Mouse (Mus musculus) CH12.LX (cell line): ENCODE results near the gene Adap1. TPM values are rescaled to one million over a fixed set of nuclear protein-coding genes. Genes with fewer than 3 reads are reported as not detected.

ENCODE experiments used
- DNase-seq: peaks from one replicate; pipeline ENCODE4 v3.0.0-alpha.2; 2013; ENCODE audit errors: extremely low read depth
- H3K27ac ChIP-seq: 2 replicates; pipeline ENCODE4 v1.5.1; 2012; ENCODE audit warnings: low read depth, mild to moderate bottlenecking, control low read depth, moderate library complexity; ENCODE audit not compliant: insufficient read depth
- H3K27me3 ChIP-seq: replicated peaks from 2 replicates; pipeline ENCODE3; 2012; ENCODE audit warnings: inconsistent platforms
- H3K36me3 ChIP-seq, 2 experiments: replicated peaks in 1 of 2; 2 replicates each; pipeline versions ENCODE3 to v1.6.1; 2012; ENCODE audit warnings: inconsistent platforms in 1 of 2, low read length in 1 of 2, mild to moderate bottlenecking in 1 of 2, mixed read lengths in 1 of 2, moderate library complexity in 1 of 2; ENCODE audit not compliant: control insufficient read depth in 1 of 2, insufficient read depth in 1 of 2
- H3K4me1 ChIP-seq, 2 experiments: 2 replicates each; pipeline ENCODE4 v1.6.1; 2012; ENCODE audit warnings: inconsistent platforms in 1 of 2, moderate library complexity in 1 of 2; ENCODE audit not compliant: insufficient read depth in 2 of 2, control insufficient read depth in 1 of 2
- H3K4me2 ChIP-seq: 2 replicates; pipeline ENCODE4 v1.6.1; 2012; ENCODE audit warnings: low read depth, mild to moderate bottlenecking, control low read depth; ENCODE audit not compliant: poor library complexity, insufficient read depth, severe bottlenecking
- H3K4me3 ChIP-seq, 3 experiments: fragments of 150-350 bp in 1 of 3; sonication (generic) in 1 of 3; replicated peaks in 1 of 3; 2 replicates each; pipeline versions ENCODE3 to v1.5.1; 2011 to 2012; ENCODE audit warnings: low read depth in 2 of 3, low read length in 2 of 3, mild to moderate bottlenecking in 2 of 3, moderate library complexity in 2 of 3, control low read depth in 1 of 3, improper control_type of control experiment in 1 of 3, inconsistent platforms in 1 of 3, mixed read lengths in 1 of 3; ENCODE audit not compliant: poor library complexity in 1 of 3
- H3K79me2 ChIP-seq: replicated peaks from 2 replicates; pipeline ENCODE4 v1.6.1; 2012; ENCODE audit warnings: mild to moderate bottlenecking, moderate library complexity; ENCODE audit not compliant: control insufficient read depth, poor library complexity, insufficient read depth, severe bottlenecking; ENCODE audit errors: extremely low read depth
- H3K9ac ChIP-seq: 2 replicates; pipeline ENCODE4 v1.6.1; 2012; ENCODE audit warnings: low read depth, mild to moderate bottlenecking, control low read depth, moderate library complexity; ENCODE audit not compliant: insufficient read depth
- H3K9me3 ChIP-seq: replicated peaks from 2 replicates; pipeline ENCODE3; 2012; ENCODE audit warnings: low read length, inconsistent platforms, mixed read lengths
- BHLHE40 ChIP-seq: IDR thresholded peaks from 2 replicates; pipeline ENCODE4 v1.6.1; 2011; ENCODE audit warnings: mild to moderate bottlenecking, low read depth, low read length, improper control_type of control experiment
- CHD1 ChIP-seq: IDR thresholded peaks from 2 replicates; pipeline ENCODE4 v1.6.1; 2012; ENCODE audit warnings: low read depth, low read length, improper control_type of control experiment, inconsistent platforms
- CHD2 ChIP-seq: IDR thresholded peaks from 2 replicates; pipeline ENCODE4 v1.6.1; 2011; ENCODE audit warnings: low read length, improper control_type of control experiment
- CTCF ChIP-seq, 2 experiments: IDR thresholded peaks in 1 of 2; conservative IDR thresholded peaks in 1 of 2; 2 replicates each; pipeline ENCODE4 v1.5.1; 2011 to 2012; ENCODE audit warnings: low read depth in 2 of 2, low read length in 2 of 2, improper control_type of control experiment in 1 of 2, inconsistent platforms in 1 of 2, mild to moderate bottlenecking in 1 of 2, moderate library complexity in 1 of 2
- E2F4 ChIP-seq: IDR thresholded peaks from 2 replicates; pipeline ENCODE4 v1.6.1; 2011; ENCODE audit warnings: low read depth, low read length, improper control_type of control experiment; ENCODE audit not compliant: insufficient replicate concordance
- ELF1 ChIP-seq: IDR thresholded peaks from 2 replicates; pipeline ENCODE4 v1.6.1; 2014; ENCODE audit warnings: low read depth, mild to moderate bottlenecking, inconsistent platforms, low read length, improper control_type of control experiment
- EP300 ChIP-seq: IDR thresholded peaks from 2 replicates; pipeline ENCODE4 v1.6.1; 2011; ENCODE audit warnings: low read length, improper control_type of control experiment
- ETS1 ChIP-seq: conservative IDR thresholded peaks from 2 replicates; pipeline ENCODE4 v1.6.1; 2012; ENCODE audit warnings: low read depth, mild to moderate bottlenecking, inconsistent platforms, low read length, improper control_type of control experiment, moderate library complexity
- GABPA ChIP-seq: IDR thresholded peaks from 2 replicates; pipeline ENCODE4 v1.6.1; 2012; ENCODE audit warnings: low read depth, low read length, improper control_type of control experiment, inconsistent platforms; ENCODE audit not compliant: insufficient replicate concordance
- HCFC1 ChIP-seq: IDR thresholded peaks from 2 replicates; pipeline ENCODE4 v1.6.1; 2012; ENCODE audit warnings: low read depth, mild to moderate bottlenecking, inconsistent platforms, low read length, improper control_type of control experiment
- IRF4 ChIP-seq: IDR thresholded peaks from 2 replicates; pipeline ENCODE4 v1.6.1; 2014; ENCODE audit warnings: low read depth, mild to moderate bottlenecking, inconsistent platforms, low read length, improper control_type of control experiment
- JUN ChIP-seq: IDR thresholded peaks from 2 replicates; pipeline ENCODE4 v1.6.1; 2011; ENCODE audit warnings: low read depth, mild to moderate bottlenecking, low read length, improper control_type of control experiment, moderate library complexity; ENCODE audit not compliant: insufficient read depth
- JUND ChIP-seq: conservative IDR thresholded peaks from 2 replicates; pipeline ENCODE4 v1.6.1; 2011; ENCODE audit warnings: low read depth, low read length, improper control_type of control experiment
- KAT2A ChIP-seq: IDR thresholded peaks from 2 replicates; pipeline ENCODE4 v1.6.1; 2012; ENCODE audit warnings: low read length, improper control_type of control experiment, inconsistent platforms; ENCODE audit not compliant: insufficient replicate concordance
- MAFK ChIP-seq: IDR thresholded peaks from 2 replicates; pipeline ENCODE4 v1.6.1; 2011; ENCODE audit warnings: low read length, improper control_type of control experiment; ENCODE audit not compliant: insufficient replicate concordance
- MAX ChIP-seq: IDR thresholded peaks from 2 replicates; pipeline ENCODE4 v1.6.1; 2011; ENCODE audit warnings: low read length, improper control_type of control experiment
- MAZ ChIP-seq: IDR thresholded peaks from 2 replicates; pipeline ENCODE4 v1.6.1; 2012; ENCODE audit warnings: low read depth, mild to moderate bottlenecking, inconsistent platforms, low read length, improper control_type of control experiment, moderate library complexity
- MEF2A ChIP-seq: IDR thresholded peaks from 2 replicates; pipeline ENCODE4 v1.6.1; 2014; ENCODE audit warnings: low read depth, mild to moderate bottlenecking, inconsistent platforms, low read length, improper control_type of control experiment, borderline replicate concordance
- MXI1 ChIP-seq: IDR thresholded peaks from 2 replicates; pipeline ENCODE4 v1.6.1; 2011; ENCODE audit warnings: mild to moderate bottlenecking, low read depth, low read length, improper control_type of control experiment
- MYC ChIP-seq: IDR thresholded peaks from 2 replicates; pipeline ENCODE4 v1.6.1; 2011; ENCODE audit warnings: low read depth, mild to moderate bottlenecking, improper control_type of control experiment, low read length
- NELFE ChIP-seq: IDR thresholded peaks from 2 replicates; pipeline ENCODE4 v1.6.1; 2011; ENCODE audit warnings: low read depth, low read length, improper control_type of control experiment
- NRF1 ChIP-seq: IDR thresholded peaks from 2 replicates; pipeline ENCODE4 v1.6.1; 2014; ENCODE audit warnings: low read depth, mild to moderate bottlenecking, inconsistent platforms, low read length, improper control_type of control experiment, moderate library complexity
- PAX5 ChIP-seq: IDR thresholded peaks from 2 replicates; pipeline ENCODE4 v1.6.1; 2012; ENCODE audit warnings: low read length, inconsistent platforms, mixed read lengths
- POLR2A ChIP-seq: IDR thresholded peaks from 2 replicates; pipeline ENCODE4 v1.6.1; 2011; ENCODE audit warnings: low read depth, mild to moderate bottlenecking, improper control_type of control experiment, low read length
- POLR2AphosphoS2 ChIP-seq: IDR thresholded peaks from 2 replicates; pipeline ENCODE4 v1.6.1; 2011; ENCODE audit warnings: low read depth, low read length, improper control_type of control experiment
- RAD21 ChIP-seq: IDR thresholded peaks from 2 replicates; pipeline ENCODE4 v1.6.1; 2011; ENCODE audit warnings: low read depth, mild to moderate bottlenecking, low read length, improper control_type of control experiment, moderate library complexity
- RCOR1 ChIP-seq: conservative IDR thresholded peaks from 2 replicates; pipeline ENCODE4 v1.6.1; 2012; ENCODE audit warnings: low read depth, mild to moderate bottlenecking, inconsistent platforms, low read length, improper control_type of control experiment
- SIN3A ChIP-seq: IDR thresholded peaks from 2 replicates; pipeline ENCODE4 v1.6.1; 2012; ENCODE audit warnings: low read length, improper control_type of control experiment, inconsistent platforms
- SMC3 ChIP-seq: IDR thresholded peaks from 2 replicates; pipeline ENCODE4 v1.6.1; 2011; ENCODE audit warnings: low read depth, low read length, improper control_type of control experiment
- TBP ChIP-seq: conservative IDR thresholded peaks from 2 replicates; pipeline ENCODE4 v1.6.1; 2011; ENCODE audit warnings: low read depth, low read length, improper control_type of control experiment
- TCF12 ChIP-seq: IDR thresholded peaks from 2 replicates; pipeline ENCODE4 v1.6.1; 2014; ENCODE audit warnings: low read depth, mild to moderate bottlenecking, inconsistent platforms, low read length, improper control_type of control experiment
- UBTF ChIP-seq: IDR thresholded peaks from 2 replicates; pipeline ENCODE4 v1.6.1; 2012; ENCODE audit warnings: low read depth, mild to moderate bottlenecking, inconsistent platforms, low read length, improper control_type of control experiment, moderate library complexity
- USF1 ChIP-seq: IDR thresholded peaks from 2 replicates; pipeline ENCODE4 v1.6.1; 2014; ENCODE audit warnings: low read depth, mild to moderate bottlenecking, inconsistent platforms, low read length, improper control_type of control experiment
- USF2 ChIP-seq: conservative IDR thresholded peaks from 2 replicates; pipeline ENCODE4 v1.6.1; 2011; ENCODE audit warnings: low read depth, low read length, improper control_type of control experiment
- ZC3H11A ChIP-seq: IDR thresholded peaks from 2 replicates; pipeline ENCODE4 v1.6.1; 2012; ENCODE audit warnings: low read depth, mild to moderate bottlenecking, inconsistent platforms, low read length, improper control_type of control experiment
- ZKSCAN1 ChIP-seq: IDR thresholded peaks from 2 replicates; pipeline ENCODE4 v1.6.1; 2012; ENCODE audit warnings: low read depth, inconsistent platforms, low read length, improper control_type of control experiment, borderline replicate concordance
- ZMIZ1 ChIP-seq: IDR thresholded peaks from 2 replicates; pipeline ENCODE4 v1.6.1; 2012; ENCODE audit warnings: low read depth, mild to moderate bottlenecking, inconsistent platforms, low read length, improper control_type of control experiment
- ZNF384 ChIP-seq: IDR thresholded peaks from 2 replicates; pipeline ENCODE4 v1.6.1; 2012; ENCODE audit warnings: low read depth, low read length, improper control_type of control experiment, inconsistent platforms
- dilution Hi-C: fragments of 300-500 bp; cut with MboI; formaldehyde crosslinking; loops from 2 replicates; pipeline ENCODE4 v1.14.3; 2020; ENCODE audit warnings: low sequenced_read_pairs; ENCODE audit not compliant: extremely low pct_unique_long_range_greater_than_20kb, extremely low pct_ligation_motif_present
- in situ Hi-C: fragments of 300-500 bp; cut with MboI; formaldehyde crosslinking; loops from 3 replicates; pipeline ENCODE4 v1.14.3; 2019; ENCODE audit warnings: low sequenced_read_pairs, low pct_ligation_motif_present, low pct_unique_long_range_greater_than_20kb, mixed read lengths
- polyA plus RNA-seq: library from polyadenylated mRNA; unstranded; fragments of >175 nt; gene quantifications from 2 replicates; pipeline ENCODE4 v1.2.1, GENCODE M21; 2012; ENCODE audit warnings: low read depth; ENCODE audit not compliant: insufficient read length
- total RNA-seq, 2 experiments: library from RNA; depleted of rRNA; stranded (reverse); fragments of 300-350 nt in 1 of 2; fragments of >200 nt in 1 of 2; gene quantifications; 2 replicates each; pipeline ENCODE4 v1.2.3; 2012 to 2014

The Adap1 gene
- total and polyA plus RNA-seq, 3 experiments: 53.9 to 73.2 (median 70.7) TPM

DNA sequence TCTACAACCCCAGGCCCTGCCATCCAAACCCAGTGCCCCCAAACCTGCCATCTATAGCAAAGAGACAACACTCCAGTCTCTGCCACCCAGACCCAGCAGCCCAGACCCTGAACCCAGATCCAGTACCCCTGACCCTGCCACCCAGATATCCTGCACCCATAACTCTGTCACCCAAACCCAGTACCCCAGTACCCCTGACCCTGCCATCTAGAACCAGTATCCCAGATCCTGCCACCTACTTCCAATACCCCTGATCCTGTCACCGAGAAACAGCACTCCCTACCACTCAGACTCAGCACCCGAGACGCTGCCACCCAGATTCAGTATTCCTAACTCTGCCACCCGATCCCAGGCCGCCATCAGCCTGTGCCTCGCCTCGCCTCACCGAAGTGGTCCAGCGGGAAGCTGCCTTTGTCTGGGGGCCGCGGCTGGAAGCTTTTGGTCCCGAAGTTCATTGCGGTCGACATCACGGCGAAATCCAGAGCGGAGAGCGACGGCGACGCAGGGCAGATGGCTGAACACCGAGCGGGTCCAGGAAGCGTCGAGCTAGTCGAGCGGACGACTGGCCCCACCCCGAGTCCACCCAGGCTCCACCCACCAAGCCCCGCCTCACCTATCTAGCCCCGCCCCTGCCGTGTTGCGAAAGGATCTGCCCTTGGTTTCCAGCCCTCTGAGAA, 19.4 kb upstream of the Adap1 start:
- H3K9me3 ChIP-seq: no peaks in the 10 kb centered on the region
- H3K27ac ChIP-seq: peak overlapping the region; percentile 45
- dilution Hi-C loops: no loop called here
- TF ChIP-seq RAD21 (no peak), USF1 (no peak), POLR2AphosphoS2 (peak; percentile 48; the same call in 1 of the 2 replicates), ZKSCAN1 (no peak), IRF4 (peak; percentile 76), BHLHE40 (peak; percentile 49), JUND (no peak), MAZ (peak; percentile 91; the same call in 1 of the 2 replicates), MAFK (no peak), CTCF (conservative IDR thresholded peaks at IDR 0.05 in 1 of 2, IDR thresholded peaks at IDR 0.05 in 1 of 2; ENCODE audit: low read depth in 2 of 2, low read length in 2 of 2) (no peak), TCF12 (peak; percentile 68), KAT2A (peak; percentile 85; the same call in 1 of the 2 replicates), CHD1 (no peak), ZNF384 (no peak), USF2 (no peak), EP300 (no peak), GABPA (no peak; the same call in 1 of the 2 replicates), ZMIZ1 (no peak), NRF1 (peak; percentile 62), ETS1 (no peak), PAX5 (no peak), E2F4 (no peak), POLR2A (peak; percentile 57; the same call in 1 of the 2 replicates), TBP (no peak), MXI1 (peak; percentile 90; the same call in 1 of the 2 replicates), SMC3 (peak; percentile 8; the same call in 1 of the 2 replicates), MAX (peak; percentile 46; the same call in 1 of the 2 replicates), UBTF (no peak), NELFE (peak; percentile 70), MYC (0 out of 2 replicates have a peak, but pooled peaks have one; percentile 30), ZC3H11A (no peak), CHD2 (0 out of 2 replicates have a peak, but pooled peaks have one; percentile 48), JUN (no peak), HCFC1 (peak; percentile 94), SIN3A (peak; percentile 96), MEF2A (peak; percentile 79), RCOR1 (no peak; the same call in 1 of the 2 replicates), ELF1 (peak; percentile 92)
- peaks cover 3 to 12% of the 10 kb centered on the region in 2 experiments; a peak in 3 of 4 replicates for H3K4me1 ChIP-seq
- DNase-seq: peak; percentile 90
- peaks cover 19 to 28% of the 10 kb centered on the region in 2 experiments for H3K36me3 ChIP-seq
- peaks cover 11% of the 10 kb centered on the region for H3K79me2 ChIP-seq
- peak overlapping the region; percentile 96 to 99 (median 98) for H3K4me3 ChIP-seq
- in situ Hi-C loops: no loop called here
- H3K9ac ChIP-seq: peak overlapping the region; percentile 95
- H3K4me2 ChIP-seq: peak overlapping the region; percentile 91
- H3K27me3 ChIP-seq: peaks cover 12% of the 10 kb centered on the region
